Mouse (Mus musculus): ENCODE data around the gene Fam160a1.

Fam160a1 gene

DNA sequence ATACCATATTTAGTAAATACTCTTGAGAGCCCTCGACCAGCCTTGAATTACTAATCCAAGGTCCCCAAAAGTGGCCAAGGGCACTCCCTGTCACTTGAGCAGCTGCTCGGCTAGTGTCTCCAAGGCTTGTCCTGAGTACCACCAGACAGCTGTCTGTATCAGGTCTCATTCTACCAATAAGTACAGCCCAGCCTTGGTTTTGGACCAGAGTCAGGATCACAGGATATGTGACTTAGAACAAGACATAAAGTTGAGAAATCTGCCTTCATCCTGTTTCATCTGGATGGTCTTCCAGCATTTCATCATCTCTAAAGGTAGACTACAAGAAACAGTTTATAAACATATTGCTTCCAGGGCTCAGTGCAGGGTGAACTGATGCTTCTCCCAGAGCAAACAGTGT lies 183.4 kb downstream of the Fam160a1 start:
- no peak for DNase-seq (ENCODE audit: low read depth)

GRCm38 (mm10) chr3:85629895-85630510 lies 187.1 kb downstream of the Fam160a1 start:
- DNase-seq (ENCODE audit: low read depth), result no peak

DNA sequence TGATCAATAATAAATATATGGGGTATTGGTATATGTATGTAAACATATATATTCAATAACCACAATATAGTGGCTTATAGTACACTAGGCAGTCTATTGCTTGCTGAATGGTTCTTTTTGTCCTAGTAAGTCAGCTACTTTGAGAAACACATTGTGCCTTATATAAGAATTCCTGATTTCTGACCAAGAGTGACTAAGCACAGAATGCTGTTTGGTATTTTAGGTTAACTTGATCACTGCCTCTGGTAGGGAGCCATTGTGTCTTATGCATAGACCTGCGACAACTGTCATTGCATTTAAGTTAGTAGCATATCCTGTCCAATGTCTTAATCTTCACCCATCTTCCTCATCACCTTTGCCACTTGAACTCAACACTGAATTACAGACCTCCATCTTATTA lies 197.3 kb downstream of the Fam160a1 start:
- DNase-seq (ENCODE audit: low read depth), result no peak

DNA sequence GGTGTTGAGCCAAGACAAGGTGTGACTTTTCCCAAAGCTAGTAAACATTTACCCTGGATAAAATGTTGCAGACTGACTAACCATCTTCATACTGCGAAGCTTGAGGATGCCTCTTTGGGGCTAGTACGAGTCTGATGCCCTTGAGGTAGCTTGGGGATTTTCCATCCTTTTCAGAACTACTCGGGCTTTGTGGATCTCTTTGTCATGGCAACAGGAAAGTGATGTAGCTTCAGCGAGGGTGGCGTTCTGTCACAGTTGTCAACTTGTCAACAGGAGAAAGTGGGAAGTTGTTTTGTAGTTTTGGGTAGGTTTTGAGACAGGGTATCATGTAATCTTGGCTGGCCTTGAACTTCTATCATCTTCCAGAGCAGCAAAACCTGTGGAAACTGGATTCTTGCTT lies 197.7 kb downstream of the Fam160a1 start:
- DNase-seq (ENCODE audit: low read depth), result no peak

DNA sequence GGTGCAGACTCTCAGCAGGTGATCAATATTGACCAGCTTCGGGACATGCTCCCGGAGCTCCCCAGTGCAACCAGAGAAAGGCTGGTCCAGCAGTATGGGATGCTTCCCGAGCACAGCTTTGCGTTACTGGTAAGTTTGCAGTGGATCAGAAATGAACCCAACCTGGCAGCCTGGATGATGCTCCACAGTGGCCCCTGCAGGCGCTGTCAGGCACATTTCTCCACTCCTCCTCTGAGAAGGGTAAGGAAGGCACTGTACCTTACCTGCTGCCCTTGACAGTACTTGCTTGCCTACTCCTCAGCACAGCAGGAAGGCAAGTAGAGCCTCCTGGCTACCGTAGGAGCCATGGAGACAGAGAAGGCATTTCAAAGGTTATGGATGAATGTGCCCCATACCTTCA lies 198.2 kb downstream of the Fam160a1 start:
- DNase-seq (ENCODE audit: low read depth), result no peak

GRCm38 (mm10) chr3:85616389-85616788 lies 200.7 kb downstream of the Fam160a1 start:
- no peak for DNase-seq (ENCODE audit: low read depth)
